Mouse (Mus musculus) bone marrow, adult 2 months (tissue): ENCODE data around the gene Cbx7.

ENCODE experiments used
- CTCF ChIP-seq: fragments of 200-500 bp; IDR thresholded peaks from 2 replicates; pipeline ENCODE4 v1.5.1; 2011; ENCODE audit warnings: low read length, control low read depth; ENCODE audit not compliant: control insufficient read depth, insufficient read depth
- POLR2A ChIP-seq: fragments of 200-500 bp; IDR thresholded peaks from 2 replicates; pipeline ENCODE4 v1.6.1; 2011; ENCODE audit warnings: low read depth, mild to moderate bottlenecking, control low read depth, low read length, borderline replicate concordance; ENCODE audit not compliant: control insufficient read depth

GRCm38 (mm10) chr15:79946790-79947189, 24.1 kb downstream of the Cbx7 start:
- peak; percentile 39; the same call in 1 of the 2 replicates for TF ChIP-seq CTCF
- no peak for TF ChIP-seq POLR2A
